Mouse (Mus musculus) neural tube, embryonic 14.5 days (tissue): ENCODE results near the gene Mapre3. TPM values are rescaled to one million over a fixed set of nuclear protein-coding genes. Genes with fewer than 3 reads are reported as not detected.
A peak's percentile ranks its signal among the peaks of the same experiment; 100 is the strongest.

Source experiments
- ATAC-seq: fragments of 200-750 bp; cut with Nextera tagmentation; 2 replicates; pipeline ENCODE4 v1.8.0; 2017; ENCODE audit warnings: low read depth, mild to moderate bottlenecking, moderate TSS enrichment, moderate library complexity
- H3K27ac ChIP-seq: fragments of 300-500 bp; sonication (generic); 2 replicates; pipeline ENCODE4 v1.5.1; 2014; ENCODE audit warnings: low read depth, mild to moderate bottlenecking, control low read depth, low read length, moderate library complexity, mixed read lengths
- H3K27me3 ChIP-seq: fragments of 300-500 bp; sonication (generic); 2 replicates; pipeline ENCODE4 v1.6.1; 2014; ENCODE audit warnings: low read length; ENCODE audit not compliant: control insufficient read depth, insufficient read depth
- H3K36me3 ChIP-seq: fragments of 300-500 bp; sonication (generic); 2 replicates; pipeline ENCODE4 v1.6.1; 2014; ENCODE audit warnings: low read length, mixed read lengths; ENCODE audit not compliant: control insufficient read depth, insufficient read depth
- H3K4me1 ChIP-seq: fragments of 300-500 bp; sonication (generic); 2 replicates; pipeline ENCODE4 v1.6.1; 2014; ENCODE audit warnings: low read length; ENCODE audit not compliant: control insufficient read depth, insufficient read depth
- H3K4me2 ChIP-seq: fragments of 300-500 bp; sonication (generic); 2 replicates; pipeline ENCODE4 v1.6.1; 2014; ENCODE audit warnings: mild to moderate bottlenecking, low read depth, low read length, control low read depth
- H3K4me3 ChIP-seq: fragments of 300-500 bp; sonication (generic); 2 replicates; pipeline ENCODE4 v1.5.1; 2014; ENCODE audit warnings: low read depth, low read length, control low read depth, mixed read lengths
- H3K9ac ChIP-seq: fragments of 300-500 bp; sonication (generic); replicated peaks from 2 replicates; pipeline ENCODE4 v1.6.1; 2014; ENCODE audit warnings: low read depth, mild to moderate bottlenecking, control low read depth, low read length, mixed read lengths
- H3K9me3 ChIP-seq: fragments of 300-500 bp; sonication (generic); 2 replicates; pipeline ENCODE4 v1.6.1; 2016; ENCODE audit warnings: low read length; ENCODE audit not compliant: control insufficient read depth
- WGBS: fragments of 180-500 bp; shearing (Covaris S2); extraction: QIAGEN DNeasy Blood & Tissue Kit; methylation state at CpG from one replicate; pipeline ENCODE4 v1.1.7; 2014; 5-methylcytosine and 5-hydroxymethylcytosine counted together
- polyA plus RNA-seq: library from polyadenylated mRNA; unstranded; fragments of >200 nt; fragmentation: Nextera tagmentation; extraction: Ambion mirVana; gene quantifications from 2 replicates; pipeline ENCODE4 v1.2.1, GENCODE M21; 2014

Gene Mapre3
- 129 and 140 TPM in 2 replicates for polyA plus RNA-seq

DNA sequence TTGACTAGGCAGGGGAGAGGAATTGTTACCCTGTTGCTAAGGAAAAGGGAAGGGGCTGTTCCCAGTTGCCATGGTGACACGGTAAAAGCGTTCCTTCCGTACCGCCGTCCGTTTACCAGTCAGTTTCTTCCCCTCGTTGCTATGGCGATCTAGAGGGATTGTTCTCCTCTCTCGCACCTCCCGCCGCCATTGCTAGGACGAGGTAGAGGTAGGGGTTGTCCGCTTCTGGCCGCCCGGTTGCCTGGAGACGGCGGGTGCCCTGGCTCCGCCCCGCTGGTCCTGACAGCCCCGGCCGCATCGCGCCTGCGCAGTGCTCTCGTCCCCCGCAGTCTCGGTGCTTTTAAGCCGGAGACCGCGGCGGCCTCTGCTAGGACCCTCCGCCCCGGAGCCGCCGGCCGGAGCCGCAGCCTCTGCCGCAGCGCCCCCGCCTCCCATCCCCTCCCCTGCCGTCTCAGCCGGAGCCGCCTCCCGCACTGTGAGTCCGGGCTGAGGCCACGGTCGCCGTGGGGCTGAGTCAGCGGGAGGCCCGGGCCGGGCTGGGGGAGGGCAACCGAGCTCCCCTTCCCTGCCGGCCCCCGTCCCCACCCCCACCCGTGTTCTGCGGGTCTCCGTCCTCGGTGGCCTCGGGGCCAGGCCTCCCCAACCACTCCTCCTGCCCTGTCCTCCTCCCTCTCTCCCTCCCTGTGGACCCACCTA is at the start of gene Mapre3:
Mapre3 (plus strand) TSS at position 218 of the 696 bp plus-strand sequence.
- Histone ChIP-seq H3K4me1 (peaks cover 23% of the 10 kb centered on the region), H3K27ac (peak within 1 kb of the TSS; percentile 89), H3K9ac (peak within 1 kb of the TSS; percentile 86), H3K36me3 (no peaks in the 10 kb centered on the region), H3K4me2 (peak within 1 kb of the TSS; percentile 87), H3K27me3 (no peaks in the 10 kb centered on the region), H3K4me3 (peak within 1 kb of the TSS; percentile 79), H3K9me3 (no peaks in the 10 kb centered on the region)
- ATAC-seq, result peak; percentile 97
- WGBS, result 1% methylated on average over 56 of the region's 59 CpGs

GRCm38 (mm10) chr5:30765596-30766370 is 48.7 kb upstream of the Mapre3 start:
- Histone ChIP-seq H3K27me3 (no peaks in the 10 kb centered on the region), H3K9ac (no peak overlapping the region), H3K27ac (no peak overlapping the region), H3K9me3 (no peaks in the 10 kb centered on the region), H3K4me2 (no peak overlapping the region), H3K4me3 (no peak overlapping the region), H3K4me1 (peaks cover 33% of the 10 kb centered on the region), H3K36me3 (no peaks in the 10 kb centered on the region)
- no peak for ATAC-seq
- WGBS, result 66% methylated on average over 12 of the region's 12 CpGs

- ATAC-seq, result no peak
- WGBS, result 63% methylated on average over 4 of the region's 4 CpGs
- Histone ChIP-seq H3K27ac (no peak overlapping the region), H3K9ac (no peak overlapping the region), H3K9me3 (no peaks in the 10 kb centered on the region), H3K27me3 (no peaks in the 10 kb centered on the region), H3K4me1 (peaks cover 24% of the 10 kb centered on the region), H3K4me2 (no peak overlapping the region), H3K36me3 (no peaks in the 10 kb centered on the region), H3K4me3 (no peak overlapping the region)
These were observed 46.4 kb upstream of the Mapre3 start for GRCm38 (mm10) chr5:30768082-30768481.

DNA sequence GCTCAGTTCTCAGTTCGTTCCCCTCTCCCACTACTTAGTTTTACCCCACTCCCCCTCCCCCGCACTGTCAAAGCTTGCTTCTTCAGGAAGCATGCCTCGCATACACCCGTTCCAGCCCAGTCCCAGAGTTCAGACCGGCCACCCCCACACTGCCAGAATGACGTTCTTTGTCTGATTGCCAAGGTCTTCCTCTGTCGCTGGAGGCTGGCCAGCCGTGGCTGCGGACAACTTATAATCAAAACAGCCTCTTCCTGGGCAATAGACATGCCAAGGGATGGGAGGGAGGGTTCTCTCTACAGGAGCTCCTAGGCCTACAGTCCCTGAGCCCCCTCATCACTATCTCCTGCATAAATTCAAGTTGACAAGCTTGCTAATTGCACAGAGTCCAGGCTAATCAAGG is 45.8 kb upstream of the Mapre3 start:
- 15% methylated on average over 9 of the region's 9 CpGs for WGBS
- no peaks in the 10 kb centered on the region for H3K27me3 ChIP-seq
- H3K27ac ChIP-seq, result no peak overlapping the region
- no peaks in the 10 kb centered on the region for H3K9me3 ChIP-seq
- H3K36me3 ChIP-seq, result no peaks in the 10 kb centered on the region
- no peak overlapping the region for H3K4me2 ChIP-seq
- peaks cover 19% of the 10 kb centered on the region for H3K4me1 ChIP-seq
- ATAC-seq, result peak; percentile 39; the same call in 1 of the 2 replicates
- H3K9ac ChIP-seq, result no peak overlapping the region
- no peak overlapping the region for H3K4me3 ChIP-seq

GRCm38 (mm10) chr5:30769075-30769474 is 45.4 kb upstream of the Mapre3 start:
- no peak overlapping the region for H3K27ac ChIP-seq
- H3K4me2 ChIP-seq, result no peak overlapping the region
- no peak for ATAC-seq
- no peaks in the 10 kb centered on the region for H3K36me3 ChIP-seq
- H3K4me3 ChIP-seq, result no peak overlapping the region
- H3K27me3 ChIP-seq, result no peaks in the 10 kb centered on the region
- H3K4me1 ChIP-seq, result peaks cover 20% of the 10 kb centered on the region
- no peaks in the 10 kb centered on the region for H3K9me3 ChIP-seq
- H3K9ac ChIP-seq, result no peak overlapping the region
- 72% methylated on average over 9 of the region's 9 CpGs for WGBS

DNA sequence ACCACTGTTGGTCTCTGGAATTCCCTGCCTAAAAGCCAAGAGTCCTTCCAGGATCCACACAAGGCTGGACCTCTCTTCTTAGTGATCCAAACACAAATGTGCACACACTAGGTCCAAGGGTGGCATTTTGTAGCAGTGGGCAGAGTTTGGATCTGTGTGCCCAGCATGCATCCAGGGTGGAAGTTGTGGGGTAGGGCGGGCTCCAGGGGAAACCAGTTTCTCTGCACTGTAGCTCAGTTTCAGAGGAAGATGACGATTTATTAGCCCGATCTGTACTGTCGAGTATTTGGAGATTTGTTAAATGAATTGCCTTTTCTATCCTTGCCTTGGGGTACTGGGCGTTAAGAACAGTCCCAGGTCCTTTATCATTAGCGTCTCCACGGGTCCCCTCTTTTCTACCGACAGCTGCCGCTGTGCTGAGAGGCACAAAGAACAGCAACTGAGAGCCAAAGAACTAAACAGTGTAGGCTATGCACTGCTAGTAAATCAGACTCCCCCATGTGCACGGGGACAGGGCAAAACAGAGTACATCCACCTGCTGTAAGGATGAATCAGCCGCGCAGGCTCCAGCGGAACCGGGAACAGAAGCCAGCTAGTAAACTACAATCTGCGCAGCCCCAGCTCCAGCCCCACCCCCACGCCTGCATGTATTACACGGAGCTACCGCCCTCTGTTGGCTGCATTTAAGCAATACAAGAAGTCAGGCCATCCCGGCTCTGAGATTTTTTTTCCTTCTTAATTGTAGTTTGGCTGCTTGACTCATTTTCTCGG is 39.7 kb upstream of the Mapre3 start:
- Histone ChIP-seq H3K27me3 (no peaks in the 10 kb centered on the region), H3K4me1 (peaks cover 19% of the 10 kb centered on the region), H3K4me2 (peak overlapping the region; percentile 44), H3K9me3 (no peaks in the 10 kb centered on the region), H3K36me3 (peaks cover 18% of the 10 kb centered on the region), H3K4me3 (no peak overlapping the region), H3K27ac (peak overlapping the region; percentile 13), H3K9ac (no peak overlapping the region; the same call in 1 of the 2 replicates)
- WGBS, result 4% methylated on average over 20 of the region's 20 CpGs
- peak; percentile 83 for ATAC-seq

GRCm38 (mm10) chr5:30780699-30781098 is 33.7 kb upstream of the Mapre3 start:
- H3K36me3 ChIP-seq, result peaks cover 58% of the 10 kb centered on the region
- WGBS, result 79% methylated on average over 9 of the region's 9 CpGs
- no peaks in the 10 kb centered on the region for H3K9me3 ChIP-seq

DNA sequence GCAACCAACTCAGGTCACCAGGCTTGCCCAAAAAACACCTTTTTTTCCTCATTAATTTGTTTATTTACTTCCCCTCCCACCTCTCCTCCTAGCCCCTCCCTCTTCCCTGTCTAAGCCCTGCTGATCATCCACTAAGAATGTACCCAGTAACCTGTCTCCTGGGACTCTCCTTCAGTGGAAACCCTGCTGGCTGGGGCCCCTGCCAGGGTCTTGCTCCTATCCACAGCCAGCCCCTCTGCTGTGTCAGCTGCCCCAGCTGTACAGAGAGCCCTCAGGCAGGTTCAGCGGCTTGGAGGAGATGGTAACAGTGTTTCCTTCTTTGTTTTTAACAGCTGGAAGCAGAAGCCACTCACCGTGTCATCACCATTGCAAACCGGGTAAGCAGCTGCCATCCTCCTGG is 33.3 kb upstream of the Mapre3 start:
- Histone ChIP-seq H3K4me2 (no peak overlapping the region), H3K9ac (no peak overlapping the region), H3K36me3 (peaks cover 61% of the 10 kb centered on the region), H3K27me3 (no peaks in the 10 kb centered on the region), H3K4me1 (no peaks in the 10 kb centered on the region), H3K9me3 (no peaks in the 10 kb centered on the region), H3K27ac (no peak overlapping the region), H3K4me3 (no peak overlapping the region)
- 36% methylated on average over 3 of the region's 3 CpGs for WGBS
- peak; percentile 59; the same call in 1 of the 2 replicates for ATAC-seq

More at GRCm38 (mm10) chr5:30780699-30781098, 33.7 kb upstream of the Mapre3 start:
- Histone ChIP-seq H3K4me2 (no peak overlapping the region), H3K27ac (no peak overlapping the region), H3K9ac (no peak overlapping the region), H3K4me3 (no peak overlapping the region), H3K27me3 (no peaks in the 10 kb centered on the region), H3K4me1 (no peaks in the 10 kb centered on the region)
- ATAC-seq, result no peak
